Mouse (Mus musculus): ENCODE measurements around the gene Gm30191. TPM values are rescaled to one million over a fixed set of nuclear protein-coding genes. Genes with fewer than 3 reads are reported as not detected.
A peak's percentile ranks its signal among the peaks of the same experiment; 100 is the strongest.

Gm30191 gene
- polyA plus RNA-seq, 1 experiment from 2014 or later = 0.28 TPM

DNA sequence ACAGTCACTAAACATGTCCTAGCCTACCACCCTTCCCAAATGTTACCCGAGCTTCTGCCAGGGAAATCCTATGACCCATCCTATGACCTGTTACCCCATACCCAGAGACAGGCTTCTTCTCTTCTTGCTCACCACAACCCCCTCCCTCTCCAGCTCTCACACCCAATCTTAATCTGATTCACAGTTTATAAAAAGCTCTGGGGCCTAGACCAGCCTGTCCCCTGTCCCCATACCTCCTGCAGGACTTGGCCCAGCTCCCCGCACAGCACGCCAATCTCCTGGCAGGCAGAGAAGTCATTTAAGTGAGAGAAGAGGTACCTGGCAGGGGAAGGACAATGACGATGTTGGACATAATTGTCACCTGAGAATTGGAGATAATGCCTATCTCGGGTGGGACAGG, 11.9 kb upstream of the Gm30191 start:
- Histone ChIP-seq H3K27ac (replicated peaks; ENCODE audit: low read depth, low read length) (no peak overlapping the region), H3K4me2 (ENCODE audit: low read depth, low read length) (no peak overlapping the region), H3K36me3 (ENCODE audit: control insufficient read depth, insufficient read depth, low read length) (no peaks in the 10 kb centered on the region), H3K27me3 (replicated peaks; ENCODE audit: control insufficient read depth, insufficient read depth, low read length) (peaks cover 15% of the 10 kb centered on the region), H3K9me3 (ENCODE audit: control insufficient read depth, low read length) (no peaks in the 10 kb centered on the region), H3K4me3 (ENCODE audit: low read depth, low read length) (no peak overlapping the region), H3K4me1 (ENCODE audit: control insufficient read depth, insufficient read depth, low read length) (peaks cover 7% of the 10 kb centered on the region), H3K9ac (ENCODE audit: low read depth, low read length) (no peak overlapping the region)
- WGBS = 78% methylated on average over 5 of the region's 5 CpGs
- ATAC-seq (ENCODE audit: low read depth) (no peak), DNase-seq (ENCODE audit: low spot score) (no peak)

DNA sequence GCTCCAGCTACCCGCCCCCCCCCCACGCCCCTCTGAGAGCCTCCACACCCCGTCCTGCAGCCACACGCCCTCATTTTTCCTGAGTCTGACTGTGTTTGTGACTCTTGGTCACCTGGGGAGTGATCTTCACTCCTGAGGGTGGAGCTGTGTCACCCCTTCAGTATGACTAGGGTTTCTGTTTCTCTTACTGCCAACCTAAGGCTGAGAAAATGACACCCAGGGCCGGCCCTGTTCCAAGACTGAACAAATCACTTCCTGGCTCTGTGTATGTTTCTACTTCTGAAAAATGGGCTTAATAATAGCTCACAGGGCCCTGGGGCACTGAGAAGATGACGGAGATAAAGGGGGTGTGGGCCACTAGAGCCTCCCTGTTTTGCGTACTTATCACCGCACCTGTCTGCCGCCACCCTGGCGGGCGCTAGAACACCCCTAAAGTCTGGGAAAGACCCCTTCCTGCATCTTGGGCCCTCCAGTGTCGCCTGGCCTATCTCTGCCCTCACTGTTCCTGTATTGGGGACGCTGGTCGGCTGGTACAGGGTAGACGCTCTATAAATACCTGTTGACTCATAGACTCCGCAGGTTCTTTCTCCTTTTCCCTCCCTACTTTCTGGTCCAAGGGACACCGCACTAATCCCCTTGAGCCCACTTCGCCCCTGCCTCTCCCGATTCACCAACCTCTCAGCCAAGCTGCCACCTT, 9.0 kb upstream of the Gm30191 start:
- peaks cover 7% of the 10 kb centered on the region for H3K4me1 ChIP-seq (ENCODE audit: control insufficient read depth, insufficient read depth, low read length)
- H3K36me3 ChIP-seq (ENCODE audit: control insufficient read depth, insufficient read depth, low read length) = no peaks in the 10 kb centered on the region
- peak overlapping the region; percentile 25 for H3K4me3 ChIP-seq (ENCODE audit: low read depth, low read length)
- H3K27ac ChIP-seq (replicated peaks; ENCODE audit: low read depth, low read length) = no peak overlapping the region
- H3K9ac ChIP-seq (ENCODE audit: low read depth, low read length) = peak overlapping the region; percentile 30; the same call in 1 of the 2 replicates
- ATAC-seq (ENCODE audit: low read depth) (peak; percentile 41; the same call in 1 of the 2 replicates), DNase-seq (ENCODE audit: low spot score) (no peak)
- H3K4me2 ChIP-seq (ENCODE audit: low read depth, low read length) = peak overlapping the region; percentile 52
- no peaks in the 10 kb centered on the region for H3K9me3 ChIP-seq (ENCODE audit: control insufficient read depth, low read length)
- 17% methylated on average over 19 of the region's 19 CpGs for WGBS
- H3K27me3 ChIP-seq (replicated peaks; ENCODE audit: control insufficient read depth, insufficient read depth, low read length) = peaks cover 15% of the 10 kb centered on the region

DNA sequence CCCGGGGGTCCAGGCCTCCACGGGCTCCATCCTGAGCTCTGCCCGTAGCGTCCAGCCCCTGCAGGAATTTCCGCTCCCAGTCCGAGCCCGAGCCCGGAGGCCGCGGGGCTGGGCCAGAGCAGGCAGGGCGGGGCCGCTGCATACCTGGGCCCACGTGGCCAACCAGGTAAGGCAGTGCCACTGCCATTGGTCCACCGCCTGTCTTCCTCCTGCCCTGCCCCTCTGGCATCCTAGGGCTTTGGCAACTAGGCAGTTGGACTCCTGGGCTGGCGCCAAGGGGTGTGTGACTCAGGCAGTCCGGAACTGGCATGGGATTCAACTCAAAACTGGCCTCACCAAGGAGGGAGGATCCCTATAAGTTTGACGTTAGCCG, 8.5 kb upstream of the Gm30191 start, which contains the start of gene Cnksr1:
TSS of gene Cnksr1 (minus strand) at position 121 of the 373 bp plus-strand sequence.
- Histone ChIP-seq H3K27me3 (replicated peaks; ENCODE audit: control insufficient read depth, insufficient read depth, low read length) (peaks cover 15% of the 10 kb centered on the region), H3K9me3 (ENCODE audit: control insufficient read depth, low read length) (no peaks in the 10 kb centered on the region), H3K27ac (replicated peaks; ENCODE audit: low read depth, low read length) (no peak within 1 kb of the TSS), H3K4me1 (ENCODE audit: control insufficient read depth, insufficient read depth, low read length) (peaks cover 7% of the 10 kb centered on the region), H3K4me2 (ENCODE audit: low read depth, low read length) (peak within 1 kb of the TSS; percentile 52), H3K4me3 (ENCODE audit: low read depth, low read length) (peak within 1 kb of the TSS; percentile 25), H3K9ac (ENCODE audit: low read depth, low read length) (peak within 1 kb of the TSS; percentile 30; the same call in 1 of the 2 replicates), H3K36me3 (ENCODE audit: control insufficient read depth, insufficient read depth, low read length) (no peaks in the 10 kb centered on the region)
- ATAC-seq (ENCODE audit: low read depth) (peak; percentile 89), DNase-seq (ENCODE audit: low spot score) (peak; percentile 79)
- under 1% methylated on average over 18 of the region's 18 CpGs for WGBS

DNA sequence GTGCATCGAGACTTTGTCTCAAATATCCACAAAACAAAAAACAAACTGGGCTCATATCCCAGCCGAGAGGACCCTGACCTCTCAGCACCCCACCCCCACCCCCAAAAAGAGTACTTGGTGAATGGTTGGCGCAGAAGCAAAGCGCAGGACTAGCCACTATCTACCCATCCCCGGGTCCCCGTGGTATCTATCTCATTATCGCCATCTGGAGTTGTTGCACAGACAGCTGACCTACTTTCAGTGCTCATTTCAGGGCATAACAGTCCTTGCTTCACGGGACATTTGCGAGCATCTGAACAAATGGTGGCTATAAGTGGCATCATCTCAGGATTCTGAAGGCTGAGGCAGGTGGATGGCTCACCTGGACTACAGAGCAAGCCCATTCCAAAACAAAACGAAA, 8.0 kb upstream of the Gm30191 start:
- Histone ChIP-seq H3K9me3 (ENCODE audit: control insufficient read depth, low read length) (no peaks in the 10 kb centered on the region), H3K4me3 (ENCODE audit: low read depth, low read length) (peak overlapping the region; percentile 25), H3K27ac (replicated peaks; ENCODE audit: low read depth, low read length) (no peak overlapping the region), H3K4me2 (ENCODE audit: low read depth, low read length) (peak overlapping the region; percentile 52), H3K4me1 (ENCODE audit: control insufficient read depth, insufficient read depth, low read length) (peaks cover 7% of the 10 kb centered on the region), H3K36me3 (ENCODE audit: control insufficient read depth, insufficient read depth, low read length) (no peaks in the 10 kb centered on the region), H3K9ac (ENCODE audit: low read depth, low read length) (0 out of 2 replicates have a peak overlapping the region, but pooled peaks have one; percentile 30), H3K27me3 (replicated peaks; ENCODE audit: control insufficient read depth, insufficient read depth, low read length) (peaks cover 15% of the 10 kb centered on the region)
- ATAC-seq (ENCODE audit: low read depth) (no peak), DNase-seq (ENCODE audit: low spot score) (no peak)
- 13% methylated on average over 10 of the region's 10 CpGs for WGBS

DNA sequence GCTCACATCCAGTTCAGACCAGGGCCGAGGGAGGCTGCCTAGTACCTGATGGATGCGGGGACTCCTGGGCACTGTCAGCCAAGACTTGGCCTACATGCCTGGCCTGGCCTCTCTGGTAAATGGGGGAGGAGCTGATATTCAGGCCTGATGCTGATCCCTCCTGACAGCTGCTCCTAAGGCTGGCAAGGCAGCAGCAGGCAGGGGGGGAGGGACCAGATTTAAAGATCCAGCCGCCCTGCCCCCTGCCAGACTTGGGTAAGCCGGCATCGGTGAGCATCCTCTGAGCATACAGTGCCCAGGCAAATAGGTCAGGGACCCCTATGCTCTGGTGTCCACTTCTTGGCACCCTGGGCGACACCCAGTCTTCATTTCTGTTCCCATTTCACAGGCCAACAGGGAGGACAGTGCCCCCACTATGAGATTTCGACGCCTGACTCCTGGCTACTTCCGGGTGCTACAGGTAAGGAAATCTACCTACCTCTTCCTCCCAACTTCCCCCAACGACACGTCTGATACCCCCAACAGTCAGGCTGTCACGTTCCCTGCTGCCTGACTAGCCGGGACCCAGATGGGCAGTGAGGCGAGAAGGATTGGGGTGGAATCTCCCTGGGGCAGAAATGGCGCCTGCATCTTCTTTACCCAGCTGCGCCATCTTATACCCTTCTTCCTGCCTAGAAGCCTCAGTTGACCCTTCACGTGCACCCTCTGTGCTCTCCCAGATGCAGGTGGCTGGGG, 3.1 kb upstream of the Gm30191 start, which contains the start of gene E130218I03Rik:
TSS of gene E130218I03Rik (plus strand) at position 147 of the 735 bp plus-strand sequence.
- H3K9ac ChIP-seq (ENCODE audit: low read depth, low read length) = no peak within 1 kb of the TSS; the same call in 1 of the 2 replicates
- 84% methylated on average over 17 of the region's 17 CpGs for WGBS
- H3K27me3 ChIP-seq (replicated peaks; ENCODE audit: control insufficient read depth, insufficient read depth, low read length) = peaks cover 23% of the 10 kb centered on the region
- H3K36me3 ChIP-seq (ENCODE audit: control insufficient read depth, insufficient read depth, low read length) = no peaks in the 10 kb centered on the region
- no peak within 1 kb of the TSS for H3K27ac ChIP-seq (replicated peaks; ENCODE audit: low read depth, low read length)
- peak; percentile 70 for DNase-seq (ENCODE audit: low spot score)
- H3K4me3 ChIP-seq (ENCODE audit: low read depth, low read length) = peak within 1 kb of the TSS; percentile 84; the same call in 1 of the 2 replicates
- peak within 1 kb of the TSS; percentile 94 for H3K4me2 ChIP-seq (ENCODE audit: low read depth, low read length)
- H3K9me3 ChIP-seq (ENCODE audit: control insufficient read depth, low read length) = no peaks in the 10 kb centered on the region
- peak; percentile 51; the same call in 1 of the 2 replicates for ATAC-seq (ENCODE audit: low read depth)
- H3K4me1 ChIP-seq (ENCODE audit: control insufficient read depth, insufficient read depth, low read length) = peaks cover 20% of the 10 kb centered on the region

DNA sequence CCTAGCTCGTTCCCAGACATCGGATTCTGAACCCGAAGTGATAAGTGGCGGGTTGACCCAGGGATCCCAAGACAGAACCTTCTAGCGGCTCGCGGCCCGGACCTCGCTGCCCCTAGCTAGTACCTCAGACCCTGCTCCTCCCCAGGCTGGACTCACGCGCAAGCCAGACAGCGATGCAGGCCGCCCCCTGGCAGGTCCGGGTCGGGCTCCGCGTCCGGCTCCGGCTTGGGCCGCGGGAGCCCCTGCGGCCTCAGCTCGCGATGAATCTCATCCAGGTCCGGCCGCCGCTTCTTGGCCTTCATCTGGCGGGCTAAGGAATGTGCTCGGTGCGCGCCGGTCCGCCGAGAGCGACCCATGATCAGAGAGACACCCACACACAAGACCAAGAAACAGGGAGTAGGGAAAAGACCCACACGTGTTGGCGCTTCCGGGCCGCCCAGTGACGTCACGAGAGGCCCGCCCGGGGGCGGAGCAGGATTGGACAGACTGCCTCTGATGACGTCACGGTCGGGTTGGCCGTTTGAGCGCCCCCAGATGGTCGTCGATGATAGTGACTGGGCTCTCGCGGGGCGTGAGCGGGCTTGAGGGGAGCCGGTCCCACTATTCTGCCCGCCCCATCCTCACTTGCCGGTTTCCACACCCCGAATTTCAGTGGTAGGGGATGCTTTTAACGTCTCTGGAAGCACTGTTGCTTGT, 1.4 kb upstream of the Gm30191 start, which contains the start of gene Zfp593:
TSS of gene Zfp593 (minus strand) at position 445 of the 696 bp plus-strand sequence.
- under 1% methylated on average over 55 of the region's 60 CpGs for WGBS
- H3K36me3 ChIP-seq (ENCODE audit: control insufficient read depth, insufficient read depth, low read length) = no peaks in the 10 kb centered on the region
- peak; percentile 56 for ATAC-seq (ENCODE audit: low read depth)
- no peak within 1 kb of the TSS; the same call in 1 of the 2 replicates for H3K27ac ChIP-seq (replicated peaks; ENCODE audit: low read depth, low read length)
- H3K27me3 ChIP-seq (replicated peaks; ENCODE audit: control insufficient read depth, insufficient read depth, low read length) = peaks cover 37% of the 10 kb centered on the region
- H3K4me3 ChIP-seq (ENCODE audit: low read depth, low read length) = peak within 1 kb of the TSS; percentile 84
- peak; percentile 94 for DNase-seq (ENCODE audit: low spot score)
- peaks cover 21% of the 10 kb centered on the region for H3K4me1 ChIP-seq (ENCODE audit: control insufficient read depth, insufficient read depth, low read length)
- H3K9ac ChIP-seq (ENCODE audit: low read depth, low read length) = peak within 1 kb of the TSS; percentile 86
- peak within 1 kb of the TSS; percentile 94 for H3K4me2 ChIP-seq (ENCODE audit: low read depth, low read length)
- no peaks in the 10 kb centered on the region for H3K9me3 ChIP-seq (ENCODE audit: control insufficient read depth, low read length)

DNA sequence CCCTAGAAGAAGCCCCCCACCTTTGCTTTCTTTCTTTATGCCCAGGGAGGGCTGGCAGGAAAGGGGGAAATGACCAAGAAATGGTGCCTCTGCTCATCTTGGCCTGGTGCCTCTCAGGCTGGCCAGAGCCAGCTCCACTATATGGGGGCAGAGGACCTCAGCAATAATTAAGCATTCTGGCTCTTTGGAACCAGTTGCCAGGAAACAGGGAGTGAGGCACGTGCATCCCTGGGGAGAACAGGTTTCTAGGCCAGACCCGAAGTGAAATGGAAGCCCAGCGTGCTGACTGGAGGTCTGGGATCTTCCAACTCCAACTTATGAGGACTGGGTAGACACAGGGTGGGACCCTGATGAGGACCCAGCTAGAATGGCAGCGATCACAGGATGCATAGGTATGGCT, 479 bp upstream of the Gm30191 start:
- no peak for DNase-seq (ENCODE audit: low spot score)
- Histone ChIP-seq H3K27ac (replicated peaks; ENCODE audit: low read depth, low read length) (no peak overlapping the region), H3K4me3 (ENCODE audit: low read depth, low read length) (no peak overlapping the region), H3K27me3 (replicated peaks; ENCODE audit: control insufficient read depth, insufficient read depth, low read length) (peaks cover 47% of the 10 kb centered on the region), H3K9me3 (ENCODE audit: control insufficient read depth, low read length) (no peaks in the 10 kb centered on the region), H3K36me3 (ENCODE audit: control insufficient read depth, insufficient read depth, low read length) (no peaks in the 10 kb centered on the region), H3K4me2 (ENCODE audit: low read depth, low read length) (no peak overlapping the region), H3K4me1 (ENCODE audit: control insufficient read depth, insufficient read depth, low read length) (peaks cover 28% of the 10 kb centered on the region), H3K9ac (ENCODE audit: low read depth, low read length) (no peak overlapping the region)
- 29% methylated on average over 4 of the region's 4 CpGs for WGBS
- no peak for ATAC-seq (ENCODE audit: low read depth)

DNA sequence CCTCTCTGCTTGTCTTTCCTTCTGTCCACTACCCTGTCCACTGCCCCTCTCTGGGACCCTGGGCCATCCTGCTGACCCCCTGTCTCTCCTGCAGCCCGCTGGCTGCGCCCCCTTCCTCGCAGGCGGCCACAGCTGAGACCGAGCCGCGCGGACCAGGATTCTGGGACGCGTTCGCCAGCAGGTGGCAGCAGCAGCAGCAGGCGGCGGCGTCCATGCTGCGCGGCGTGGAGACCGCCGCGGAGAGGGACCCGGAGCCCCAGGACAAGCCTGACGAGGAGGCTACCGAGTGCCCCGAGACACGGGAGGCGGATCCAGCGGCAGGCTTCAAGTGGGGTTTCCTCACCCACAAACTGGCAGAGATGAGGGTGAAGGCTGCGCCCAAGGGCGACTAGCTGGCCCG, 2.9 kb downstream of the Gm30191 start:
- Histone ChIP-seq H3K4me2 (ENCODE audit: low read depth, low read length) (peak overlapping the region; percentile 93), H3K4me3 (ENCODE audit: low read depth, low read length) (peak overlapping the region; percentile 54), H3K9me3 (ENCODE audit: control insufficient read depth, low read length) (no peaks in the 10 kb centered on the region), H3K27ac (replicated peaks; ENCODE audit: low read depth, low read length) (no peak overlapping the region), H3K36me3 (ENCODE audit: control insufficient read depth, insufficient read depth, low read length) (no peaks in the 10 kb centered on the region), H3K9ac (ENCODE audit: low read depth, low read length) (peak overlapping the region; percentile 52), H3K27me3 (replicated peaks; ENCODE audit: control insufficient read depth, insufficient read depth, low read length) (peaks cover 80% of the 10 kb centered on the region), H3K4me1 (ENCODE audit: control insufficient read depth, insufficient read depth, low read length) (peaks cover 40% of the 10 kb centered on the region)
- peak; percentile 71 for DNase-seq (ENCODE audit: low spot score)
- ATAC-seq (ENCODE audit: low read depth) = peak; percentile 70
- WGBS = 1% methylated on average over 21 of the region's 30 CpGs
